Mouse (Mus musculus) testis, adult 2 months (tissue): ENCODE measurements around the gene Ssmem1.

ENCODE experiments used
- CTCF ChIP-seq: fragments of 200-500 bp; IDR thresholded peaks from 2 replicates; pipeline ENCODE4 v1.5.1; 2012; ENCODE audit warnings: low read depth, mild to moderate bottlenecking, inconsistent platforms, low read length, moderate library complexity; ENCODE audit not compliant: control insufficient read depth, insufficient read depth, insufficient replicate concordance
- POLR2A ChIP-seq: fragments of 200-500 bp; IDR thresholded peaks from 2 replicates; pipeline ENCODE4 v1.6.1; 2012; ENCODE audit warnings: low read depth, mild to moderate bottlenecking, inconsistent platforms, low read length, moderate library complexity; ENCODE audit not compliant: control insufficient read depth

GRCm38 (mm10) chr6:30486504-30486903, 23.1 kb upstream of the Ssmem1 start:
- TF ChIP-seq CTCF, result no peak
- no peak for TF ChIP-seq POLR2A
